Mouse (Mus musculus) neutrophil, adult 5-6 weeks (primary cell): ENCODE results near the gene Car14. TPM values are rescaled to one million over a fixed set of nuclear protein-coding genes. Genes with fewer than 3 reads are reported as not detected.
"Not testable (repeated sequence)": the region's sequence is repeated elsewhere in the genome, so short reads cannot be mapped to it uniquely, and the experiment has no call there.

Source experiments
- ATAC-seq: fragments of 151-379, 151-347 bp; 2 replicates; pipeline ENCODE4 v1.8.0; 2017; ENCODE audit warnings: mild to moderate bottlenecking, moderate TSS enrichment; ENCODE audit not compliant: insufficient number of reproducible peaks, poor library complexity, low FRiP score, severe bottlenecking; ENCODE audit errors: extremely low read depth
- total RNA-seq: library from RNA; stranded (forward); fragments of 200-1000 nt; gene quantifications from 2 replicates; pipeline ENCODE4 v1.2.3, GENCODE M21; 2017

The Car14 gene
- total RNA-seq, 1 experiment from 2014 or later = not detected

- ATAC-seq = no peak
Observed at GRCm38 (mm10) chr3:95865050-95865449, 39.4 kb downstream of the Car14 start.

- ATAC-seq = no peak
Observed at GRCm38 (mm10) chr3:95863578-95863977, 40.9 kb downstream of the Car14 start.

- peak; percentile 92 for ATAC-seq
Observed at GRCm38 (mm10) chr3:95861796-95862195, 42.7 kb downstream of the Car14 start.

- no peak for ATAC-seq
Observed at GRCm38 (mm10) chr3:95861216-95861615, 43.3 kb downstream of the Car14 start.

GRCm38 (mm10) chr3:95860323-95860722 lies 44.2 kb downstream of the Car14 start:
- ATAC-seq = no peak

- ATAC-seq = not testable (repeated sequence)
Observed at GRCm38 (mm10) chr3:95858278-95858677, 46.2 kb downstream of the Car14 start.

- not testable (repeated sequence) for ATAC-seq
Observed at GRCm38 (mm10) chr3:95857050-95857449, 47.4 kb downstream of the Car14 start.

GRCm38 (mm10) chr3:95856115-95856514 lies 48.4 kb downstream of the Car14 start:
- ATAC-seq = no peak

- ATAC-seq = peak; percentile 94
Observed at GRCm38 (mm10) chr3:95855502-95856089, 48.9 kb downstream of the Car14 start, which contains the start of gene Prpf3. Gene Prpf3 (minus strand): TSS chr3:95855885.

- no peak for ATAC-seq
Observed at GRCm38 (mm10) chr3:95851317-95851716, 53.2 kb downstream of the Car14 start.

GRCm38 (mm10) chr3:95850611-95851010 lies 53.9 kb downstream of the Car14 start:
- no peak for ATAC-seq

Other genes with a start within 250 kb of the Car14 start
- gene Mcl1, start 245.9 kb downstream of the Car14 start, total RNA-seq = 1,463 and 1,559 TPM in 2 replicates
- 0.47 and 0.74 TPM in 2 replicates for gene Adamtsl4, start 216.8 kb downstream of the Car14 start, total RNA-seq
- gene Ecm1, start 165.1 kb downstream of the Car14 start, total RNA-seq = 3.8 and 4.5 TPM in 2 replicates
- gene Tars2, start 144.5 kb downstream of the Car14 start, total RNA-seq = 35.3 and 46.3 TPM in 2 replicates
- 52.3 and 54.8 TPM in 2 replicates for gene Rprd2, start 85.8 kb downstream of the Car14 start, total RNA-seq
- 56.2 and 62.6 TPM in 2 replicates for gene Prpf3, start 48.8 kb downstream of the Car14 start, total RNA-seq
- 155 and 192 TPM in 2 replicates for gene Mrps21, start 33.2 kb downstream of the Car14 start, total RNA-seq
- 0.81 and 2.2 TPM in 2 replicates for gene Ciart, start 22.4 kb downstream of the Car14 start, total RNA-seq
- 63.4 and 69.2 TPM in 2 replicates for gene BC028528, start 12.7 kb downstream of the Car14 start, total RNA-seq
- 26.9 and 27.1 TPM in 2 replicates for gene Aph1a, start 10.7 kb downstream of the Car14 start, total RNA-seq
- gene Anp32e, start 24.6 kb upstream of the Car14 start, total RNA-seq = 82.9 and 114 TPM in 2 replicates
- gene Plekho1, start 91.3 kb upstream of the Car14 start, total RNA-seq = 153 and 166 TPM in 2 replicates
- 8.4 and 9.7 TPM in 2 replicates for gene Vps45, start 153.8 kb upstream of the Car14 start, total RNA-seq
- 47.3 and 48.0 TPM in 2 replicates for gene Otud7b, start 199.8 kb upstream of the Car14 start, total RNA-seq